ENCODE assay signal across 22 mouse cellular contexts in the genomic region with DNA sequence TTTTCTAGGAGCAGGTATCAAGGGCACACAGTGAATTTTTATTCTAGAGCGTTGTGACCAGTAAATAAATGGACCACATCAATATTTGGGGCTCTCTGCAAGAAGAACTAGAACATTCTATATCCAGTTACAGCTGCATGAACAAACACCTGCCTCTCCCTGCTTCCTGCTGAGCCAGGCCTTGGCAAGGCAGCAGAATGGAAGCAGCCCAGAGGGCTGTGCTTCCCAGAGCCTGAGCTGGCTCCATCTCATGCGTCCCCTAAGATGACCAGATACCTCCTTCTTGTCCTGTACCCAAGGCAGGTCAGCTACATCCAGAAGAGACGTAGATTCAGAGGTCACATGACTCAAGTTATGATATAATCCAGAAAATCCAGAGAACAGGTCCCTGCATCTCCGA. TPM values are rescaled to one million over a fixed set of nuclear protein-coding genes. Genes with fewer than 3 reads are reported as not detected.
DNase-seq lines count a peak whose midpoint lies in the region; TF ChIP-seq lines count a peak whose summit lies in the region.
"Had no signal": no experiment of that assay in that cellular context is flagged by ENCODE, and none has a peak within 500 bp of the region (broad histone marks: within the 10 kb centered on the region; RNA-seq: fewer than 3 reads in every experiment).

No protein-coding gene starts in this region.

- peak; percentile 64 for DNase-seq in gastrocnemius, adult 18-20 months (ENCODE audit: low spot score)
- DNase-seq in gastrocnemius, postnatal 4 days (ENCODE audit: low spot score in 2 of 2): no peak
- peak; percentile 41 for DNase-seq in brain, adult 2 months (ENCODE audit: low read depth, low spot score)
- DNase-seq in gastrocnemius, postnatal 25 days: peak; percentile 69
- no peak for DNase-seq in adrenal gland, adult 2 months
- DNase-seq in thymus, adult 2 months: no peak
- DNase-seq: cerebellum, adult 11 months; heart, postnatal 14 days; kidney, adult 2 months; kidney, postnatal 36 days; liver, embryonic 13.5 days; lung, adult 18-20 months; lung, postnatal 4 days; thymus, postnatal 14 days had no signal

- peak overlapping the region; percentile 22; the same call in 1 of the 2 replicates for H3K27ac ChIP-seq in ES-Bruce4 (ENCODE audit: insufficient read depth, low read length)
- H3K27ac ChIP-seq in thymus, adult 2 months (ENCODE audit: control insufficient read depth, insufficient read depth, low read length): no peak overlapping the region
- H3K27ac ChIP-seq: forebrain, embryonic 13.5 days; hindbrain, embryonic 10.5 days; intestine, embryonic 15.5 days; limb, embryonic 10.5 days; limb, embryonic 15.5 days; liver, embryonic 13.5 days; midbrain, embryonic 13.5 days had no signal

- H3K9me3 ChIP-seq in ES-Bruce4 (replicated peaks; ENCODE audit: control insufficient read depth, insufficient read depth, low read length, poor library complexity, severe bottlenecking): no peaks in the 10 kb centered on the region
- H3K9me3 ChIP-seq: forebrain, embryonic 13.5 days; hindbrain, embryonic 10.5 days; intestine, embryonic 15.5 days; limb, embryonic 10.5 days; limb, embryonic 15.5 days; liver, embryonic 13.5 days; midbrain, embryonic 13.5 days had no signal

- H3K4me1 ChIP-seq in ES-Bruce4 (ENCODE audit: control insufficient read depth, insufficient read depth, low read length): peaks cover 7% of the 10 kb centered on the region
- peaks cover 7% of the 10 kb centered on the region for H3K4me1 ChIP-seq in thymus, adult 2 months (replicated peaks; ENCODE audit: control insufficient read depth, insufficient read depth, low read length)
- H3K4me1 ChIP-seq: intestine, embryonic 15.5 days; liver, embryonic 13.5 days; megakaryocyte, embryonic 14.5 days had no signal

- TF ChIP-seq POLR2A in ES-Bruce4 (IDR thresholded peaks at IDR 0.05; ENCODE audit: insufficient read depth, low read length): no peak
- TF ChIP-seq POLR2A in thymus, adult 2 months (IDR thresholded peaks at IDR 0.05; ENCODE audit: control insufficient read depth, extremely low read depth, insufficient read depth, low read length, poor library complexity): no peak

- no peaks in the 10 kb centered on the region for H3K27me3 ChIP-seq in ES-Bruce4 (ENCODE audit: control insufficient read depth, insufficient read depth, low read length, poor library complexity, severe bottlenecking)
- no peaks in the 10 kb centered on the region for H3K27me3 ChIP-seq in thymus, adult 2 months (ENCODE audit: control insufficient read depth, insufficient read depth, low read length)
- H3K27me3 ChIP-seq: intestine, embryonic 15.5 days; limb, embryonic 15.5 days; liver, embryonic 13.5 days had no signal

- no peak overlapping the region for H3K9ac ChIP-seq in ES-Bruce4 (ENCODE audit: low read depth, poor library complexity, severe bottlenecking)
- H3K9ac ChIP-seq: forebrain, embryonic 13.5 days; intestine, embryonic 15.5 days; limb, embryonic 15.5 days; liver, embryonic 13.5 days; midbrain, embryonic 13.5 days had no signal

- no peak for TF ChIP-seq EP300 in ES-Bruce4 (IDR thresholded peaks at IDR 0.05; ENCODE audit: insufficient read depth, low read depth, low read length)

- H3K4me3 ChIP-seq in ES-Bruce4 (ENCODE audit: low read depth, low read length): no peak overlapping the region
- H3K4me3 ChIP-seq in thymus, adult 2 months (ENCODE audit: control insufficient read depth, insufficient read depth, low read length): no peak overlapping the region
- H3K4me3 ChIP-seq: forebrain, embryonic 13.5 days; hindbrain, embryonic 10.5 days; intestine, embryonic 15.5 days; limb, embryonic 10.5 days; limb, embryonic 15.5 days; liver, embryonic 13.5 days; megakaryocyte, embryonic 14.5 days; midbrain, embryonic 13.5 days had no signal

- H3K36me3 ChIP-seq in ES-Bruce4 (ENCODE audit: control insufficient read depth, insufficient read depth, low read length, poor library complexity, severe bottlenecking): no peaks in the 10 kb centered on the region
- H3K36me3 ChIP-seq in thymus, adult 2 months (ENCODE audit: control insufficient read depth, insufficient read depth, low read length): no peaks in the 10 kb centered on the region
- H3K36me3 ChIP-seq: hindbrain, embryonic 10.5 days; intestine, embryonic 15.5 days; limb, embryonic 10.5 days; limb, embryonic 15.5 days; liver, embryonic 13.5 days; midbrain, embryonic 13.5 days had no signal

- no peak for TF ChIP-seq CTCF in ES-Bruce4 (IDR thresholded peaks at IDR 0.05; ENCODE audit: low read depth, low read length)
- TF ChIP-seq CTCF in thymus, adult 2 months (IDR thresholded peaks at IDR 0.05; ENCODE audit: borderline replicate concordance, control insufficient read depth, extremely low read depth, insufficient read depth, low read length, poor library complexity): no peak

- 91% methylated on average over 4 of the region's 4 CpGs for WGBS in thymus, adult 2 months

RNA-seq across cellular contexts. Expression of gene Nmnat2, which starts 52.0 kb away (rescaled TPM):
- total RNA-seq in gastrocnemius, adult 18-20 months (2021): under 1 TPM; 0.43 to 0.80 TPM
- 1 to 10 TPM; 2.0 to 3.4 TPM for total RNA-seq in gastrocnemius, postnatal 4 days (2021)
- 31.1 and 35.6 TPM in 2 replicates for polyA plus RNA-seq in ES-Bruce4 (2011; ENCODE audit: insufficient read depth, insufficient read length, low read depth, missing spikeins)
- under 1 TPM; 0.38 to 0.72 TPM for total RNA-seq in gastrocnemius, postnatal 25 days (2021)
- 1 to 10 TPM in 1 of 2 experiments, under 1 TPM in 1; 0.78 to 1.1 TPM for total RNA-seq in adrenal gland, adult 2 months (2021)
- 0.84 and 1.0 TPM in 2 replicates for polyA plus RNA-seq in adrenal gland, adult 2 months (2012; rRNA removed)
- 0.66 and 1.1 TPM in 2 replicates for polyA plus RNA-seq in thymus, adult 2 months (2012; rRNA removed)

Comparison
In these comparisons a context has a peak if more than half of its experiments do, and no peak if none do; other contexts are left out.
1. DNase-seq: peak in gastrocnemius, adult 18-20 months (single experiment), brain, adult 2 months (single experiment) and gastrocnemius, postnatal 25 days (single experiment); none in gastrocnemius, postnatal 4 days (0 of 2), adrenal gland, adult 2 months (single experiment) and thymus, adult 2 months (single experiment).